Mouse (Mus musculus): ENCODE results near the gene Tab1.

DNA sequence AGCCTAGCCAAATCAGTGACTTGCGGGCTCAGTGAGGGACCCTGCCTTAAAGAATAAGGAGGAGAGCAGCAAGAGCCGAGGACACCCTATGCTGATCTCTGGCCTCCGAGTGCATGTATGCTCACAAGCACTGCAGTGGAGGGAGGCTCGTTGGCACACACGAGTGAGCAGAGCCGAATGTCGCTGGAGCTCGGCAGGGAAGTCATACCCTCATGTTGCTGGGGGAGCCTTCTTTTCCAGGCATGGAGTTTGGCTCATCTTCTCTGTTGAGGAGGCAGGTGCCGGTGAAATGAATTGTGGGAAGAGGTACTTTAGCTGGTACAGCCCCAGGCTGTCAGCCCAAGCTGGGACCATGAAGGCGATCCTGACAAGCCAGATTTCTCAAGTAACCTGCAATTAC lies 36.5 kb upstream of the Tab1 start:
- TF ChIP-seq CTCF (IDR thresholded peaks at IDR 0.05; ENCODE audit: insufficient read depth, low read depth, low read length) = no peak
- no peak for TF ChIP-seq POLR2A (IDR thresholded peaks at IDR 0.05; ENCODE audit: insufficient read depth, low read depth, low read length)

Measured in olfactory bulb, adult 2 months (tissue).